Mouse (Mus musculus): ENCODE measurements around the gene Fut11. TPM values are rescaled to one million over a fixed set of nuclear protein-coding genes. Genes with fewer than 3 reads are reported as not detected.

The Fut11 gene
- polyA plus RNA-seq (2012; rRNA removed): 2.1 and 2.3 TPM in 2 replicates

- TF ChIP-seq POLR2A (IDR thresholded peaks at IDR 0.05; ENCODE audit: control insufficient read depth, low read depth, low read length) (peak; percentile 41; the same call in 1 of the 2 replicates), CTCF (IDR thresholded peaks at IDR 0.05; ENCODE audit: control insufficient read depth, insufficient read depth, insufficient replicate concordance, low read depth, low read length) (no peak)
- peak within 1 kb of the TSS; percentile 88 for H3K4me3 ChIP-seq (ENCODE audit: control insufficient read depth, low read depth, low read length)
- H3K4me1 ChIP-seq (ENCODE audit: control insufficient read depth, insufficient read depth, low read length): peaks cover 12% of the 10 kb centered on the region
- no peaks in the 10 kb centered on the region; the same call in 1 of the 2 replicates for H3K36me3 ChIP-seq (ENCODE audit: control insufficient read depth, insufficient read depth, low read length)
- peak within 1 kb of the TSS; percentile 87 for H3K27ac ChIP-seq (ENCODE audit: control insufficient read depth, insufficient read depth, low read depth, low read length)
- no peaks in the 10 kb centered on the region for H3K27me3 ChIP-seq (ENCODE audit: control insufficient read depth, insufficient read depth, low read length)
Measured at GRCm38 (mm10) chr14:20694884-20695760, at the start of gene Fut11. Fut11 (plus strand) TSS chr14:20694968.

GRCm38 (mm10) chr14:20645547-20645946 is 49.2 kb upstream of the Fut11 start:
- Histone ChIP-seq H3K27me3 (ENCODE audit: control insufficient read depth, insufficient read depth, low read length) (no peaks in the 10 kb centered on the region), H3K4me1 (ENCODE audit: control insufficient read depth, insufficient read depth, low read length) (no peaks in the 10 kb centered on the region), H3K36me3 (ENCODE audit: control insufficient read depth, insufficient read depth, low read length) (no peaks in the 10 kb centered on the region), H3K4me3 (ENCODE audit: control insufficient read depth, low read depth, low read length) (no peak overlapping the region), H3K27ac (ENCODE audit: control insufficient read depth, insufficient read depth, low read depth, low read length) (no peak overlapping the region)
- TF ChIP-seq CTCF (IDR thresholded peaks at IDR 0.05; ENCODE audit: control insufficient read depth, insufficient read depth, insufficient replicate concordance, low read depth, low read length): no peak
- no peak for TF ChIP-seq POLR2A (IDR thresholded peaks at IDR 0.05; ENCODE audit: control insufficient read depth, low read depth, low read length)

GRCm38 (mm10) chr14:20646381-20646780 is 48.4 kb upstream of the Fut11 start:
- no peaks in the 10 kb centered on the region for H3K36me3 ChIP-seq (ENCODE audit: control insufficient read depth, insufficient read depth, low read length)
- H3K27ac ChIP-seq (ENCODE audit: control insufficient read depth, insufficient read depth, low read depth, low read length): no peak overlapping the region
- H3K4me3 ChIP-seq (ENCODE audit: control insufficient read depth, low read depth, low read length): no peak overlapping the region
- no peaks in the 10 kb centered on the region for H3K4me1 ChIP-seq (ENCODE audit: control insufficient read depth, insufficient read depth, low read length)
- no peak for TF ChIP-seq POLR2A (IDR thresholded peaks at IDR 0.05; ENCODE audit: control insufficient read depth, low read depth, low read length)
- no peak for TF ChIP-seq CTCF (IDR thresholded peaks at IDR 0.05; ENCODE audit: control insufficient read depth, insufficient read depth, insufficient replicate concordance, low read depth, low read length)
- no peaks in the 10 kb centered on the region for H3K27me3 ChIP-seq (ENCODE audit: control insufficient read depth, insufficient read depth, low read length)

DNA sequence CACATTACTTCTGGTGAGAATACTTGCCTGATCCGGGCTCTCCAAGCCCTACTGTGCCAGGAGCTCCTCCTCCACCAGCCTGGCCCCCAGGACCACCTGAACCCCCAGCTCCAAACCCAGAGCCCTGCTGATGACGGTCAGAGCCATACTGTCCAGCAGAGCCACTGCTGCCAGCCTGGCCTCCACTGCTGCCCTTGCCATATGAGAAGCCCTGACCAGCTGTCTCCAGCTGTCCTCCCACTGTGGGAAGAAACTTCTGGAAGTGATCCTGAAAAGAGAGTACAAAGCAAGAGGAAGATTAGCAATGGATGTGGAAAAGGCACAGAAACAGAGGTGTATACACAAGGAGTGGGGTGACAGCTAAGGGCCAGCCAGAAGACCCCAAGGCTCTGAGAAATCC is 43.8 kb upstream of the Fut11 start:
- Histone ChIP-seq H3K4me3 (ENCODE audit: control insufficient read depth, low read depth, low read length) (no peak overlapping the region), H3K4me1 (ENCODE audit: control insufficient read depth, insufficient read depth, low read length) (peaks cover 3% of the 10 kb centered on the region; the same call in 1 of the 2 replicates), H3K27ac (ENCODE audit: control insufficient read depth, insufficient read depth, low read depth, low read length) (peak overlapping the region; percentile 43), H3K36me3 (ENCODE audit: control insufficient read depth, insufficient read depth, low read length) (no peaks in the 10 kb centered on the region), H3K27me3 (ENCODE audit: control insufficient read depth, insufficient read depth, low read length) (no peaks in the 10 kb centered on the region)
- TF ChIP-seq CTCF (IDR thresholded peaks at IDR 0.05; ENCODE audit: control insufficient read depth, insufficient read depth, insufficient replicate concordance, low read depth, low read length): no peak
- no peak for TF ChIP-seq POLR2A (IDR thresholded peaks at IDR 0.05; ENCODE audit: control insufficient read depth, low read depth, low read length)

GRCm38 (mm10) chr14:20651722-20652256 is 43.0 kb upstream of the Fut11 start:
- Histone ChIP-seq H3K4me3 (ENCODE audit: control insufficient read depth, low read depth, low read length) (no peak overlapping the region), H3K27ac (ENCODE audit: control insufficient read depth, insufficient read depth, low read depth, low read length) (peak overlapping the region; percentile 56; the same call in 1 of the 2 replicates), H3K27me3 (ENCODE audit: control insufficient read depth, insufficient read depth, low read length) (no peaks in the 10 kb centered on the region), H3K4me1 (ENCODE audit: control insufficient read depth, insufficient read depth, low read length) (peaks cover 9% of the 10 kb centered on the region), H3K36me3 (ENCODE audit: control insufficient read depth, insufficient read depth, low read length) (no peaks in the 10 kb centered on the region)
- no peak for TF ChIP-seq POLR2A (IDR thresholded peaks at IDR 0.05; ENCODE audit: control insufficient read depth, low read depth, low read length)
- no peak for TF ChIP-seq CTCF (IDR thresholded peaks at IDR 0.05; ENCODE audit: control insufficient read depth, insufficient read depth, insufficient replicate concordance, low read depth, low read length)

- TF ChIP-seq POLR2A (IDR thresholded peaks at IDR 0.05; ENCODE audit: control insufficient read depth, low read depth, low read length) (no peak), CTCF (IDR thresholded peaks at IDR 0.05; ENCODE audit: control insufficient read depth, insufficient read depth, insufficient replicate concordance, low read depth, low read length) (no peak)
- peaks cover 9% of the 10 kb centered on the region for H3K4me1 ChIP-seq (ENCODE audit: control insufficient read depth, insufficient read depth, low read length)
- H3K36me3 ChIP-seq (ENCODE audit: control insufficient read depth, insufficient read depth, low read length): no peaks in the 10 kb centered on the region
- no peak overlapping the region for H3K4me3 ChIP-seq (ENCODE audit: control insufficient read depth, low read depth, low read length)
- no peak overlapping the region for H3K27ac ChIP-seq (ENCODE audit: control insufficient read depth, insufficient read depth, low read depth, low read length)
- no peaks in the 10 kb centered on the region for H3K27me3 ChIP-seq (ENCODE audit: control insufficient read depth, insufficient read depth, low read length)
Measured at GRCm38 (mm10) chr14:20654690-20655421, 39.9 kb upstream of the Fut11 start.

DNA sequence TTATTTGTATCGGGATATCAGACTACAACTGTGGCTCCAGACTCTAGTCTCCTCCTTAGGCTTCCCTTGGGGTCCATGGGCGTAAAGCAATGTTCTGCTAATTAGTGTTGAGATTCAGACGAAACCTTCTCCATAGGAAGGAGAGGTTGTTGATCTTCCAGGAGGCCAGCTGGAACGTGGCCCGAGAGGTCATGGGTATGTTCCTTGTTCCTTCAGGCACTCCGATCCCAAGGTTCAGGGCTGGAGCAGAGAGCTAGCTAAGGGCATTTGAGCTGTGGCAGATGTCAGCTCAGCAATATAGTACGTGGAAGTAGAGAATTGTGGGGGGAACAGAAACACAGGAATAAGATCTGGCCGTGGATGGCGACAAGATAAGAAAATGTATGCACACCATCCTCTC is 39.0 kb upstream of the Fut11 start:
- peaks cover 9% of the 10 kb centered on the region for H3K4me1 ChIP-seq (ENCODE audit: control insufficient read depth, insufficient read depth, low read length)

More for the DNA sequence above, 39.0 kb upstream of the Fut11 start:
- TF ChIP-seq CTCF (IDR thresholded peaks at IDR 0.05; ENCODE audit: control insufficient read depth, insufficient read depth, insufficient replicate concordance, low read depth, low read length) (no peak), POLR2A (IDR thresholded peaks at IDR 0.05; ENCODE audit: control insufficient read depth, low read depth, low read length) (no peak)
- Histone ChIP-seq H3K27ac (ENCODE audit: control insufficient read depth, insufficient read depth, low read depth, low read length) (peak overlapping the region; percentile 12; the same call in 1 of the 2 replicates), H3K36me3 (ENCODE audit: control insufficient read depth, insufficient read depth, low read length) (no peaks in the 10 kb centered on the region), H3K4me3 (ENCODE audit: control insufficient read depth, low read depth, low read length) (no peak overlapping the region), H3K27me3 (ENCODE audit: control insufficient read depth, insufficient read depth, low read length) (no peaks in the 10 kb centered on the region)
